Comparison of ENCODE assay signal across 19 mouse cellular contexts in the genomic region with DNA sequence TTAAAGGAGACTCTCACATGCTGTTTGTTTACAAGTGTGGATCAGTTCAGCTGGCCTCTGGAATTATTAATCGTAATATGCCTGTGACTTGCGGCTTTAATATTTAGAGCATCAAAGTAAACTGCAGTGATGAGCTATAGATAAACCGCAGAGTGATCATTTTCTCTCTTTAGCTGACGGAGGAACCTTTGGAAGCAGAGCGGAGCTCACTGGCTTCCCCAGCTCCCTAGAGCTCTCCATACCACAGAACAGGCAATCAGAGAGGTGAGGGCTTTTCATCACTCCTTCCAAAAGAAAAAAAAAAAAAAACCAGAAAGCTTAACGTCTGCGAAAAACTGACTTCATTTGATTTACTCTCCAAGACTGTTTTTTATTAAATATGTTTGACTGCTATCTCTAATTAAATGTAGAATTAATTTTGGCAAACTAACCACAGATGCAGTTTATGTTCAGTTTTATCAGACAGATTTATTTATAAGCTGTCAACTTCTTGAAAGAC.
A peak's percentile ranks its signal among the peaks of the same experiment; 100 is the strongest.
DNase-seq lines count a peak whose midpoint lies in the region; ATAC-seq and TF ChIP-seq lines count a peak whose summit lies in the region.
"Had no signal": no experiment of that assay in that cellular context is flagged by ENCODE, and none has a peak within 500 bp of the region (broad histone marks: within the 10 kb centered on the region; RNA-seq: fewer than 3 reads in every experiment).

No protein-coding gene starts in this region.

- H3K4me1 ChIP-seq in hindbrain, embryonic 13.5 days (replicated peaks): 0 out of 2 replicates have a peak, but pooled peaks cover 13% of the 10 kb centered on the region
- no peaks in the 10 kb centered on the region for H3K4me1 ChIP-seq in hindbrain, postnatal 0 days (ENCODE audit: insufficient read depth, low read length)
- H3K4me1 ChIP-seq in forebrain, embryonic 15.5 days: peaks cover 18% of the 10 kb centered on the region
- peaks cover 10% of the 10 kb centered on the region for H3K4me1 ChIP-seq in limb, embryonic 11.5 days (ENCODE audit: control insufficient read depth, insufficient read depth, low read length)
- H3K4me1 ChIP-seq in midbrain, embryonic 13.5 days (replicated peaks): peaks cover 18% of the 10 kb centered on the region; the same call in 1 of the 2 replicates
- H3K4me1 ChIP-seq: kidney, embryonic 15.5 days; stomach, embryonic 15.5 days had no signal

- no peaks in the 10 kb centered on the region for H3K9me3 ChIP-seq in hindbrain, embryonic 13.5 days
- no peaks in the 10 kb centered on the region for H3K9me3 ChIP-seq in hindbrain, postnatal 0 days (ENCODE audit: low read length)
- no peaks in the 10 kb centered on the region for H3K9me3 ChIP-seq in forebrain, embryonic 15.5 days
- H3K9me3 ChIP-seq in limb, embryonic 11.5 days (ENCODE audit: control insufficient read depth, low read length): no peaks in the 10 kb centered on the region
- H3K9me3 ChIP-seq in midbrain, embryonic 13.5 days: no peaks in the 10 kb centered on the region; the same call in 1 of the 2 replicates
- H3K9me3 ChIP-seq: embryonic facial prominence, embryonic 13.5 days; kidney, embryonic 15.5 days; stomach, embryonic 15.5 days had no signal

- DNase-seq in hindbrain, postnatal 0 days (ENCODE audit: low spot score): no peak
- no peak for DNase-seq in limb, embryonic 11.5 days (ENCODE audit: low spot score)
- no peak for DNase-seq in cerebellum, postnatal 14 days
- no peak for DNase-seq in adipocyte (ENCODE audit: low spot score)
- DNase-seq: adrenal gland, adult 2 months; cerebellum, adult 9-11 months; gastrocnemius, postnatal 10 days; right cerebral cortex, adult 18-20 months; spleen, adult 18-20 months had no signal

- H3K4me3 ChIP-seq in hindbrain, embryonic 13.5 days: no peak overlapping the region
- no peak overlapping the region for H3K4me3 ChIP-seq in hindbrain, postnatal 0 days (ENCODE audit: low read length)
- H3K4me3 ChIP-seq in forebrain, embryonic 15.5 days: no peak overlapping the region
- H3K4me3 ChIP-seq in limb, embryonic 11.5 days (ENCODE audit: low read depth, low read length): no peak overlapping the region
- no peak overlapping the region for H3K4me3 ChIP-seq in midbrain, embryonic 13.5 days (replicated peaks)
- H3K4me3 ChIP-seq: embryonic facial prominence, embryonic 13.5 days; kidney, embryonic 15.5 days; left cerebral cortex, adult 2 months; stomach, embryonic 15.5 days had no signal

- H3K4me2 ChIP-seq in hindbrain, embryonic 13.5 days: no peak overlapping the region
- no peak overlapping the region for H3K4me2 ChIP-seq in hindbrain, postnatal 0 days (ENCODE audit: low read depth, low read length)
- H3K4me2 ChIP-seq in forebrain, embryonic 15.5 days (replicated peaks): no peak overlapping the region
- no peak overlapping the region for H3K4me2 ChIP-seq in limb, embryonic 11.5 days (ENCODE audit: low read depth, severe bottlenecking)
- no peak overlapping the region for H3K4me2 ChIP-seq in midbrain, embryonic 13.5 days (replicated peaks)
- H3K4me2 ChIP-seq: embryonic facial prominence, embryonic 13.5 days; kidney, embryonic 15.5 days; stomach, embryonic 15.5 days had no signal

- H3K27ac ChIP-seq in hindbrain, embryonic 13.5 days: peak overlapping the region; percentile 30; the same call in 1 of the 2 replicates
- H3K27ac ChIP-seq in hindbrain, postnatal 0 days: no peak overlapping the region
- peak overlapping the region; percentile 70 for H3K27ac ChIP-seq in forebrain, embryonic 15.5 days (replicated peaks)
- H3K27ac ChIP-seq in limb, embryonic 11.5 days (replicated peaks; ENCODE audit: low read depth, low read length): peak overlapping the region; percentile 67; the same call in 1 of the 2 replicates
- H3K27ac ChIP-seq in midbrain, embryonic 13.5 days: peak overlapping the region; percentile 5; the same call in 1 of the 2 replicates
- H3K27ac ChIP-seq: kidney, embryonic 15.5 days; left cerebral cortex, adult 2 months; liver, embryonic 14.5 days; stomach, embryonic 15.5 days had no signal

- H3K36me3 ChIP-seq in hindbrain, embryonic 13.5 days: no peaks in the 10 kb centered on the region
- H3K36me3 ChIP-seq in hindbrain, postnatal 0 days (ENCODE audit: insufficient read depth, low read length): no peaks in the 10 kb centered on the region
- H3K36me3 ChIP-seq in forebrain, embryonic 15.5 days: no peaks in the 10 kb centered on the region
- no peaks in the 10 kb centered on the region for H3K36me3 ChIP-seq in limb, embryonic 11.5 days (ENCODE audit: control insufficient read depth, insufficient read depth, low read length)
- no peaks in the 10 kb centered on the region for H3K36me3 ChIP-seq in midbrain, embryonic 13.5 days
- H3K36me3 ChIP-seq: embryonic facial prominence, embryonic 13.5 days; G1E; kidney, embryonic 15.5 days; stomach, embryonic 15.5 days had no signal

- 49% methylated on average over 7 of the region's 7 CpGs for WGBS in hindbrain, embryonic 13.5 days
- 41% methylated on average over 7 of the region's 7 CpGs for WGBS in hindbrain, postnatal 0 days
- 34% methylated on average over 7 of the region's 7 CpGs for WGBS in forebrain, embryonic 15.5 days
- WGBS in limb, embryonic 11.5 days: 51% methylated on average over 7 of the region's 7 CpGs
- WGBS in midbrain, embryonic 13.5 days: 49% methylated on average over 7 of the region's 7 CpGs

- ATAC-seq in hindbrain, embryonic 13.5 days (ENCODE audit: low FRiP score): no peak
- no peak for ATAC-seq in hindbrain, postnatal 0 days
- no peak; the same call in 1 of the 2 replicates for ATAC-seq in forebrain, embryonic 15.5 days (replicated peaks)
- ATAC-seq in limb, embryonic 11.5 days (ENCODE audit: insufficient number of reproducible peaks, low FRiP score, low TSS enrichment, low read depth): no peak
- ATAC-seq in midbrain, embryonic 13.5 days: no peak
- ATAC-seq: inflammation-experienced regulatory T-cells, adult 6 months had no signal

- no peak overlapping the region for H3K9ac ChIP-seq in hindbrain, embryonic 13.5 days
- H3K9ac ChIP-seq in hindbrain, postnatal 0 days (replicated peaks; ENCODE audit: low read length): no peak overlapping the region
- H3K9ac ChIP-seq in forebrain, embryonic 15.5 days (replicated peaks): no peak overlapping the region
- H3K9ac ChIP-seq in limb, embryonic 11.5 days (ENCODE audit: low read length): no peak overlapping the region
- no peak overlapping the region for H3K9ac ChIP-seq in midbrain, embryonic 13.5 days (replicated peaks)
- H3K9ac ChIP-seq: embryonic facial prominence, embryonic 13.5 days; kidney, embryonic 15.5 days; liver, embryonic 14.5 days; stomach, embryonic 15.5 days had no signal

- TF ChIP-seq CTCF in hindbrain, postnatal 0 days (IDR thresholded peaks at IDR 0.05; ENCODE audit: low read depth): no peak

- no peaks in the 10 kb centered on the region for H3K27me3 ChIP-seq in hindbrain, embryonic 13.5 days
- H3K27me3 ChIP-seq in hindbrain, postnatal 0 days (ENCODE audit: insufficient read depth, low read length): no peaks in the 10 kb centered on the region
- no peaks in the 10 kb centered on the region for H3K27me3 ChIP-seq in forebrain, embryonic 15.5 days
- H3K27me3 ChIP-seq in limb, embryonic 11.5 days (ENCODE audit: control insufficient read depth, insufficient read depth, low read length): no peaks in the 10 kb centered on the region
- H3K27me3 ChIP-seq in midbrain, embryonic 13.5 days: no peaks in the 10 kb centered on the region
- H3K27me3 ChIP-seq: embryonic facial prominence, embryonic 13.5 days; kidney, embryonic 15.5 days; stomach, embryonic 15.5 days had no signal
